Mouse (Mus musculus) ES-E14 (cell line): ENCODE measurements around the gene Pafah2. TPM values are rescaled to one million over a fixed set of nuclear protein-coding genes. Genes with fewer than 3 reads are reported as not detected.
A peak's percentile ranks its signal among the peaks of the same experiment; 100 is the strongest.

Experiments
- DNase-seq: peaks from one replicate; pipeline ENCODE4 v3.0.0-alpha.2; 2013; ENCODE audit warnings: low read depth, low spot score
- H3K27ac ChIP-seq: 2 replicates; pipeline ENCODE4 v1.5.1; 2012; ENCODE audit warnings: low read depth, mild to moderate bottlenecking, low read length, moderate library complexity, mixed read lengths; ENCODE audit not compliant: poor library complexity, insufficient read depth, severe bottlenecking
- H3K36me3 ChIP-seq: 2 replicates; pipeline ENCODE4 v1.6.1; 2012; ENCODE audit warnings: mild to moderate bottlenecking, low read length, moderate library complexity, mixed read lengths; ENCODE audit not compliant: control insufficient read depth, poor library complexity, insufficient read depth, severe bottlenecking
- H3K4me1 ChIP-seq, 2 experiments: fragments of 150-350 bp in 1 of 2; sonication (generic) in 1 of 2; 2 replicates each; pipeline ENCODE4 v1.6.1; 2012; ENCODE audit warnings: low read length in 2 of 2, mild to moderate bottlenecking in 1 of 2, mixed read lengths in 1 of 2; ENCODE audit not compliant: control insufficient read depth in 2 of 2, insufficient read depth in 2 of 2, poor library complexity in 1 of 2
- H3K4me3 ChIP-seq, 2 experiments: fragments of 150-350 bp in 1 of 2; sonication (generic) in 1 of 2; 2 replicates each; pipeline ENCODE4 v1.5.1; 2012; ENCODE audit warnings: low read length in 2 of 2, low read depth in 1 of 2, mild to moderate bottlenecking in 1 of 2, mixed read lengths in 1 of 2; ENCODE audit not compliant: insufficient read depth in 1 of 2, poor library complexity in 1 of 2, severe bottlenecking in 1 of 2
- H3K9ac ChIP-seq: 2 replicates; pipeline ENCODE4 v1.6.1; 2012; ENCODE audit warnings: low read depth, mild to moderate bottlenecking, low read length, mixed read lengths; ENCODE audit not compliant: poor library complexity, insufficient read depth, severe bottlenecking
- H3K9me3 ChIP-seq: fragments of 150-350 bp; sonication (generic); 2 replicates; pipeline ENCODE4 v1.6.1; 2012; ENCODE audit warnings: low read depth, mild to moderate bottlenecking, low read length; ENCODE audit not compliant: control insufficient read depth, insufficient read depth
- CHD2 ChIP-seq: IDR thresholded peaks from 2 replicates; pipeline ENCODE4 v1.6.1; 2014; ENCODE audit warnings: mild to moderate bottlenecking, low read depth, low read length, inconsistent platforms
- HCFC1 ChIP-seq: IDR thresholded peaks from 2 replicates; pipeline ENCODE4 v1.6.1; 2012; ENCODE audit warnings: low read length, inconsistent platforms, borderline replicate concordance; ENCODE audit not compliant: insufficient read depth
- MAFK ChIP-seq: IDR thresholded peaks from 2 replicates; pipeline ENCODE4 v1.6.1; 2014; ENCODE audit warnings: mild to moderate bottlenecking, low read depth, low read length, inconsistent platforms; ENCODE audit not compliant: insufficient read depth
- ZC3H11A ChIP-seq: IDR thresholded peaks from 2 replicates; pipeline ENCODE4 v1.6.1; 2012; ENCODE audit warnings: low read depth, mild to moderate bottlenecking, inconsistent platforms, low read length, borderline replicate concordance
- ZNF384 ChIP-seq: IDR thresholded peaks from 2 replicates; pipeline ENCODE4 v1.6.1; 2012; ENCODE audit warnings: low read depth, low read length, inconsistent platforms
- in situ Hi-C, 2 experiments: fragments of 600-800 bp; cut with MboI; formaldehyde crosslinking; loops; one replicate each; pipeline ENCODE4 v1.15.1; 2025; ENCODE audit warnings: low sequenced_read_pairs in 2 of 2, inconsistent platforms in 1 of 2; ENCODE audit not compliant: unreplicated experiment in 2 of 2
- total RNA-seq: library from RNA; depleted of rRNA; stranded (reverse); fragments of 300-350 nt; gene quantifications from 2 replicates; pipeline ENCODE4 v1.2.3, GENCODE M21; 2012

Gene Pafah2
- total RNA-seq, 1 experiment, result 15.8 TPM

- Histone ChIP-seq H3K4me3 (no peak overlapping the region), H3K4me1 (peaks cover 8 to 38% of the 10 kb centered on the region in 2 experiments; a peak in 3 of 4 replicates), H3K9ac (no peak overlapping the region), H3K36me3 (peaks cover 10% of the 10 kb centered on the region), H3K27ac (no peak overlapping the region; the same call in 1 of the 2 replicates), H3K9me3 (no peaks in the 10 kb centered on the region)
- TF ChIP-seq ZNF384, result no peak
- TF ChIP-seq MAFK, result no peak
- no peak for TF ChIP-seq HCFC1
- no peak for TF ChIP-seq CHD2
- TF ChIP-seq ZC3H11A, result no peak
- DNase-seq, result no peak
- in situ Hi-C loops, result no loop called here
Measured at GRCm38 (mm10) chr4:134353527-134354409, 42.4 kb upstream of the Pafah2 start.

- in situ Hi-C loops, result no loop called here
- no peak overlapping the region; the same call in 1 of the 2 replicates for H3K27ac ChIP-seq
- TF ChIP-seq ZNF384 (no peak), HCFC1 (no peak), ZC3H11A (no peak), MAFK (no peak), CHD2 (no peak)
- peaks cover 4% of the 10 kb centered on the region for H3K36me3 ChIP-seq
- no peak overlapping the region for H3K4me3 ChIP-seq
- no peaks in the 10 kb centered on the region for H3K9me3 ChIP-seq
- no peak for DNase-seq
- peaks cover 8 to 41% of the 10 kb centered on the region in 2 experiments; a peak in 3 of 4 replicates for H3K4me1 ChIP-seq
- H3K9ac ChIP-seq, result 0 out of 2 replicates have a peak overlapping the region, but pooled peaks have one; percentile 7
Measured at GRCm38 (mm10) chr4:134355841-134356452, 40.2 kb upstream of the Pafah2 start.

- TF ChIP-seq ZC3H11A, result 0 out of 2 replicates have a peak, but pooled peaks have one; percentile 30
- TF ChIP-seq MAFK, result no peak
- TF ChIP-seq HCFC1, result no peak
- TF ChIP-seq CHD2, result no peak
- no peak for TF ChIP-seq ZNF384
- H3K9ac ChIP-seq, result no peak overlapping the region
- peak; percentile 72 for DNase-seq
- H3K4me1 ChIP-seq, result peaks cover 5 to 37% of the 10 kb centered on the region in 2 experiments; a peak in 3 of 4 replicates
- no peak overlapping the region; a peak in 1 of 4 replicates for H3K4me3 ChIP-seq
- no peak overlapping the region; the same call in 1 of the 2 replicates for H3K27ac ChIP-seq
- in situ Hi-C loops, result no loop called here
- peaks cover 4% of the 10 kb centered on the region for H3K36me3 ChIP-seq
- no peaks in the 10 kb centered on the region for H3K9me3 ChIP-seq
Measured at GRCm38 (mm10) chr4:134356591-134357460, 39.3 kb upstream of the Pafah2 start.

- Histone ChIP-seq H3K9me3 (no peaks in the 10 kb centered on the region), H3K4me1 (peaks cover 5 to 31% of the 10 kb centered on the region in 2 experiments; a peak in 3 of 4 replicates), H3K4me3 (no peak overlapping the region; a peak in 1 of 4 replicates), H3K27ac (no peak overlapping the region), H3K9ac (no peak overlapping the region), H3K36me3 (peaks cover 4% of the 10 kb centered on the region)
- in situ Hi-C loops, result no loop called here
- TF ChIP-seq CHD2 (no peak), ZC3H11A (no peak), MAFK (no peak), ZNF384 (no peak), HCFC1 (no peak)
- no peak for DNase-seq
Measured at GRCm38 (mm10) chr4:134357461-134357771, 38.7 kb upstream of the Pafah2 start.
